16 mouse cellular contexts compared by ENCODE assay signal in the genomic region with DNA sequence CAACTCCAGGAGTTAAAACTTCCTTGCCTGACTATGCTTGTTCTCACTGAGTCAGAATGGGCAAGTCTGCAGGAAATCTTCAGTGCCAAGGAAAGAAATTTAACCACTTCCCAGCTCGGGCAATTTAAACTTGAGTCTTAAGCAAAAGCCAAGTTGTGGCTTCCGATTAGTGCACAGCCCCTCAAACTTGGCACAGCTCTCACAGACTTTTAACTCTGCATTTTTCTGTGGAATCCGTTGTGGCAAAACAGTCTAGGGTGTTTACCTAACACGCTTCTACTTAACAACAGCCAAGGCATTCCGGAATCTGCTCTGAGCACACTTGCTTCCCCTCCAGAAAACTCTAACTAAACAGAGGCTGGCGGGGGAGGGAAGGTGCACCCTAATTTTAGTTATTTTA. TPM values are rescaled to one million over a fixed set of nuclear protein-coding genes. Genes with fewer than 3 reads are reported as not detected.
A peak's percentile ranks its signal among the peaks of the same experiment; 100 is the strongest.
DNase-seq lines count a peak whose midpoint lies in the region; ATAC-seq and TF ChIP-seq lines count a peak whose summit lies in the region.
"Had no signal": no experiment of that assay in that cellular context is flagged by ENCODE, and none has a peak within 500 bp of the region (broad histone marks: within the 10 kb centered on the region; RNA-seq: fewer than 3 reads in every experiment).

No protein-coding gene starts in this region.

- peak overlapping the region; percentile 75 for H3K27ac ChIP-seq in lung, postnatal 0 days (ENCODE audit: low read length)
- no peak overlapping the region for H3K27ac ChIP-seq in neural tube, embryonic 15.5 days (replicated peaks)

- H3K9ac ChIP-seq in lung, postnatal 0 days (replicated peaks; ENCODE audit: low read depth), result no peak overlapping the region
- H3K9ac ChIP-seq in neural tube, embryonic 15.5 days (replicated peaks), result no peak overlapping the region

- no peaks in the 10 kb centered on the region for H3K36me3 ChIP-seq in lung, postnatal 0 days (ENCODE audit: insufficient read depth, low read length)
- H3K36me3 ChIP-seq in neural tube, embryonic 15.5 days, result peaks cover 47% of the 10 kb centered on the region

- ATAC-seq in lung, postnatal 0 days, result peak; percentile 9; the same call in 1 of the 2 replicates
- no peak for ATAC-seq in neural tube, embryonic 15.5 days (ENCODE audit: low FRiP score)
- ATAC-seq: intestine, postnatal 0 days had no signal

- H3K4me3 ChIP-seq in lung, adult 2 months (replicated peaks; ENCODE audit: extremely low read depth, low read depth, low read length), result no peak overlapping the region
- H3K4me3 ChIP-seq in lung, postnatal 0 days (ENCODE audit: low read depth, low read length), result no peak overlapping the region
- no peak overlapping the region for H3K4me3 ChIP-seq in neural tube, embryonic 15.5 days (replicated peaks)

- WGBS in lung, adult 2 months, result 9% methylated on average over 6 of the region's 6 CpGs
- WGBS in lung, postnatal 0 days, result 10% methylated on average over 6 of the region's 6 CpGs
- 83% methylated on average over 6 of the region's 6 CpGs for WGBS in neural tube, embryonic 15.5 days

- 0 out of 2 replicates have a peak overlapping the region, but pooled peaks have one; percentile 14 for H3K4me2 ChIP-seq in lung, postnatal 0 days (replicated peaks; ENCODE audit: low read depth, low read length)
- no peak overlapping the region for H3K4me2 ChIP-seq in neural tube, embryonic 15.5 days

- H3K9me3 ChIP-seq in lung, postnatal 0 days (ENCODE audit: low read length), result no peaks in the 10 kb centered on the region
- H3K9me3 ChIP-seq in neural tube, embryonic 15.5 days (replicated peaks), result no peaks in the 10 kb centered on the region

- H3K4me1 ChIP-seq in lung, adult 2 months (ENCODE audit: control insufficient read depth, insufficient read depth, low read length), result peaks cover 17% of the 10 kb centered on the region
- peaks cover 4% of the 10 kb centered on the region; the same call in 1 of the 2 replicates for H3K4me1 ChIP-seq in lung, postnatal 0 days (ENCODE audit: insufficient read depth, low read depth, low read length)
- H3K4me1 ChIP-seq in neural tube, embryonic 15.5 days, result no peaks in the 10 kb centered on the region

- peak; percentile 54 to 66 for DNase-seq in heart, adult 18-20 months
- no peak for DNase-seq in heart, postnatal 4 days
- peak; percentile 38 to 61 for DNase-seq in lung, adult 18-20 months
- no peak for DNase-seq in lung, adult 2 months
- peak; percentile 71 for DNase-seq in lung, postnatal 0 days (ENCODE audit: low spot score)
- no peak for DNase-seq in layer of hippocampus, postnatal 36 days
- DNase-seq in urinary bladder, postnatal 14 days (ENCODE audit: low spot score), result no peak
- DNase-seq: adrenal gland, adult 2 months; right cerebral cortex, postnatal 4 days had no signal

- no peaks in the 10 kb centered on the region for H3K27me3 ChIP-seq in lung, postnatal 0 days (replicated peaks; ENCODE audit: insufficient read depth, low read length)
- H3K27me3 ChIP-seq in neural tube, embryonic 15.5 days (replicated peaks), result no peaks in the 10 kb centered on the region

- no peak for TF ChIP-seq POLR2A in lung, adult 2 months (IDR thresholded peaks at IDR 0.05; ENCODE audit: borderline replicate concordance, extremely low read depth, low read depth, low read length)

- TF ChIP-seq CTCF in lung, adult 2 months (IDR thresholded peaks at IDR 0.05; ENCODE audit: insufficient read depth, low read length), result no peak
- TF ChIP-seq CTCF in lung, postnatal 0 days (IDR thresholded peaks at IDR 0.05), result no peak

- TF ChIP-seq EP300 in lung, postnatal 0 days (IDR thresholded peaks at IDR 0.05), result peak; percentile 74

RNA-seq across cellular contexts. Expression of a gene that starts 52.7 kb away (rescaled TPM):
- not detected for total RNA-seq in heart, adult 18-20 months (2021)
- not detected for total RNA-seq in heart, postnatal 4 days (2021)
- polyA plus RNA-seq in lung, adult 2 months (2012; rRNA removed), result not detected in 2 replicates
- not detected in 2 replicates for polyA plus RNA-seq in lung, postnatal 0 days (2015; fragmentation: Nextera tagmentation; extraction: Ambion mirVana)
- polyA plus RNA-seq in neural tube, embryonic 15.5 days (2015; fragmentation: Nextera tagmentation; extraction: Ambion mirVana), result not detected in 2 replicates
- not detected for total RNA-seq in layer of hippocampus, postnatal 36 days (2021)
- total RNA-seq: adrenal gland, adult 2 months; heart, postnatal 36 days; midbrain, postnatal 0 days had no signal
- polyA plus RNA-seq: adrenal gland, adult 2 months; embryonic facial prominence, embryonic 11.5 days; intestine, postnatal 0 days; liver, embryonic 16.5 days; midbrain, postnatal 0 days; stomach, embryonic 16.5 days had no signal

RNA-seq across cellular contexts. Expression of a gene that starts 57.2 kb away (rescaled TPM):
- total RNA-seq in heart, adult 18-20 months (2021), result 1 to 10 TPM; 1.4 to 1.8 TPM
- total RNA-seq in heart, postnatal 4 days (2021), result 10 to 100 TPM; 19.6 to 22.8 TPM
- polyA plus RNA-seq in lung, adult 2 months (2012; rRNA removed), result 0.94 and 1.8 TPM in 2 replicates
- 5.3 and 6.5 TPM in 2 replicates for polyA plus RNA-seq in lung, postnatal 0 days (2015; fragmentation: Nextera tagmentation; extraction: Ambion mirVana)
- 11.6 and 13.9 TPM in 2 replicates for polyA plus RNA-seq in neural tube, embryonic 15.5 days (2015; fragmentation: Nextera tagmentation; extraction: Ambion mirVana)
- 1 to 10 TPM; 4.3 to 5.3 TPM for total RNA-seq in layer of hippocampus, postnatal 36 days (2021)

Comparison
In these comparisons a context has a peak if more than half of its experiments do, and no peak if none do; other contexts are left out.
1. DNase-seq: peak in heart, adult 18-20 months (2 of 2), lung, adult 18-20 months (2 of 2) and lung, postnatal 0 days (single experiment); none in heart, postnatal 4 days (single experiment), lung, adult 2 months (single experiment), layer of hippocampus, postnatal 36 days (0 of 2) and urinary bladder, postnatal 14 days (single experiment).